Mouse (Mus musculus) kidney, adult 2 months (tissue): ENCODE measurements at regions not wholly inside any gene's neighbourhood (a gene's known extent, or its start where the extent isn't known, plus 50 kb on each side); places are given as distances from the start of the nearest gene placed in this dataset.

Source experiments
- CTCF ChIP-seq: fragments of 200-500 bp; conservative IDR thresholded peaks from 2 replicates; pipeline ENCODE4 v1.5.1; 2011; ENCODE audit warnings: low read depth, mild to moderate bottlenecking, control low read depth, low read length, moderate library complexity, mixed read lengths; ENCODE audit not compliant: insufficient read depth, insufficient read length
- POLR2A ChIP-seq: fragments of 200-500 bp; IDR thresholded peaks from one replicate; pipeline ENCODE4 v1.6.1; 2011; ENCODE audit warnings: low read depth, low read length, control low read depth

GRCm38 (mm10) chr5:28010529-28010928, 60.6 kb upstream of the Insig1 start:
- TF ChIP-seq CTCF (no peak), POLR2A (no peak)
